Mouse (Mus musculus) lung, embryonic 15.5 days (tissue): ENCODE results near the gene Sp6. TPM values are rescaled to one million over a fixed set of nuclear protein-coding genes. Genes with fewer than 3 reads are reported as not detected.
A peak's percentile ranks its signal among the peaks of the same experiment; 100 is the strongest.

Experiments used
- ATAC-seq: fragments of 200-750 bp; cut with Nextera tagmentation; 2 replicates; pipeline ENCODE4 v1.8.0; 2017; ENCODE audit warnings: moderate number of reproducible peaks, borderline replicate concordance; ENCODE audit not compliant: low FRiP score, low TSS enrichment; ENCODE audit errors: extremely low read depth
- H3K27ac ChIP-seq: fragments of 300-500 bp; sonication (generic); 2 replicates; pipeline ENCODE4 v1.5.1; 2015; ENCODE audit warnings: moderate library complexity, mild to moderate bottlenecking, inconsistent platforms
- H3K27me3 ChIP-seq: fragments of 300-500 bp; sonication (generic); 2 replicates; pipeline ENCODE4 v1.6.1; 2015; ENCODE audit warnings: inconsistent platforms
- H3K36me3 ChIP-seq: fragments of 300-500 bp; sonication (generic); 2 replicates; pipeline ENCODE4 v1.6.1; 2015; ENCODE audit warnings: inconsistent platforms
- H3K4me1 ChIP-seq: fragments of 300-500 bp; sonication (generic); 2 replicates; pipeline ENCODE4 v1.6.1; 2015; ENCODE audit warnings: inconsistent platforms
- H3K4me2 ChIP-seq: fragments of 300-500 bp; sonication (generic); 2 replicates; pipeline ENCODE4 v1.6.1; 2015; ENCODE audit warnings: inconsistent platforms, mild to moderate bottlenecking, moderate library complexity
- H3K4me3 ChIP-seq: fragments of 300-500 bp; sonication (generic); 2 replicates; pipeline ENCODE4 v1.5.1; 2015; ENCODE audit warnings: mild to moderate bottlenecking, inconsistent platforms
- H3K9ac ChIP-seq: fragments of 300-500 bp; sonication (generic); 2 replicates; pipeline ENCODE4 v1.6.1; 2015; ENCODE audit warnings: inconsistent platforms
- H3K9me3 ChIP-seq: fragments of 300-500 bp; sonication (generic); 2 replicates; pipeline ENCODE4 v1.6.1; 2016; ENCODE audit warnings: inconsistent platforms
- WGBS: fragments of 180-500 bp; shearing (Covaris S2); methylation state at CpG from one replicate; pipeline ENCODE4 v1.1.7; 2015; 5-methylcytosine and 5-hydroxymethylcytosine counted together
- polyA plus RNA-seq: library from polyadenylated mRNA; unstranded; fragments of >200 nt; fragmentation: Nextera tagmentation; extraction: Ambion mirVana; gene quantifications from 2 replicates; pipeline ENCODE4 v1.2.1, GENCODE M21; 2015

Sp6 gene
- 0.72 and 0.98 TPM in 2 replicates for polyA plus RNA-seq

DNA sequence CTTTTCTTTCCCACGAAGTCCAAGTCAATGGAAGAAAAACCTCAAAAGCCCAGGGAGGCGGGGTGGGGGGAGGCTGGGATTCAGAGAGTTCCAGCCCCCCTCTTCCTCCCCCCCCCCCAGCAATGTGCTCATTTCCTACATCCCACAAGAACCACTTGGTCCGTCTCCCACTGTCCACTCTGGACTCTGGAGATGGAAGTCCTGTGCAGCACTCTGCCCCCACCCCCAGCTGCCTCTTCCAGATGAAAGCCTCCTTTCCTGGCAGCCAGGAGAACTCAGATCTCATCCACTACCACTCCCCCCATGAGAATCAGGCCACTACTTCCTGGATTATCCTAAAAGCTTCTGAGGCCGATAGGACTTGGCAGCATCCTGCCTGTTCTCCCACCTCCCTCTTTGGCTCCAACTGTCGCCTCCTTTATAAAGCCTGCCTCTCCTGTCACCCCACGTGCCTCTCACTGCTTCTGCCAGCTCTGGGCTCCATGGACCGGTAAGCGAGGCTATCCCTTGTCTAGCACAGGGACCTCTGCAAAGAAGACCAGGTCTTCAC is at the start of gene Sp6:
Gene Sp6, plus strand, starts transcription at position 274 of the 550 bp plus-strand sequence.
- H3K27ac ChIP-seq, result no peak within 1 kb of the TSS
- peaks cover 14% of the 10 kb centered on the region for H3K4me1 ChIP-seq
- H3K9me3 ChIP-seq, result no peaks in the 10 kb centered on the region
- no peak within 1 kb of the TSS; the same call in 1 of the 2 replicates for H3K4me2 ChIP-seq
- no peaks in the 10 kb centered on the region for H3K36me3 ChIP-seq
- peaks cover 78% of the 10 kb centered on the region for H3K27me3 ChIP-seq
- no peak for ATAC-seq
- H3K4me3 ChIP-seq, result no peak within 1 kb of the TSS
- H3K9ac ChIP-seq, result no peak within 1 kb of the TSS
- WGBS, result 14% methylated on average over 8 of the region's 8 CpGs

DNA sequence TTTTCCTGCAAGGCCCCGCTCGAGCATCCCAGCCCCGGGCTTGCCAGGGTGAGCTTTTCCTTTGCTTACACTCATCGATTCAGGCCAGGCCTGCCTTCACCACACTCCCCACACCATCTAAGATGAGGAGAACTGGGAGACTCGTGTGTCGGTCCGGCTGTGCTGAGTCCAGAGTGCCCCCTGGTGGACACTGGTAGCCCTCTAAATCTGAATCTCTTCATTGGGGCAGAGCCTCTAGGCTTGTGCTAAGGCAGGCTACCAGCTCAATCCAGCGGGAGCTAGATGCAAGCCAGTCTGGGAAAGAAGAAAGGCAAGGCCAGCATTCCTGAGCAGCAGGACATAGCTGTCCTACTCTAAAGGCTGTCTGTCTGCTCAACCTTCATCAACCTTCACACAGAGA is 49.6 kb upstream of the Sp6 start:
- WGBS, result 17% methylated on average over 8 of the region's 8 CpGs
- H3K36me3 ChIP-seq, result peaks cover 36% of the 10 kb centered on the region
- no peak overlapping the region for H3K4me2 ChIP-seq
- peaks cover 32% of the 10 kb centered on the region for H3K4me1 ChIP-seq
- H3K4me3 ChIP-seq, result no peak overlapping the region
- H3K9me3 ChIP-seq, result no peaks in the 10 kb centered on the region
- no peaks in the 10 kb centered on the region for H3K27me3 ChIP-seq
- no peak overlapping the region for H3K27ac ChIP-seq
- ATAC-seq, result peak; percentile 72; the same call in 1 of the 2 replicates
- H3K9ac ChIP-seq, result no peak overlapping the region

DNA sequence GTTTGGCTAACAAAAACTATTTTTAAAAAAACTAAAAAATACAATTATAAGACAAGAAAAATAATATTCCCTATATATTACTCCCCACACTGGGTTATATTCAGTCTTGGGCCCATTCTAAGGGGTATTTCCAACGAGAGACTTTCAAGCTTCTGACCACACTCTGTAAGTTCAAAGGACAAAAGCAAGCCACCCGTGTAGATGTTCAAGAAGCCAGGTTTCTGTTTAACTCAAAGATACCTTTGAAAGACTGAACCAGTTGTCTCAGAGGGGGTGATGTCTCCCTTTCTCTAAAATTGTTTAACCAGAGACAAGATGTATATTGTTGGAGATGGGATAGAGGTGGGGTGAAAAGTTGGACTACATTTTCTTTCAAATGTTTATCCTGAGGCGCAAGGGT is 47.0 kb upstream of the Sp6 start:
- Histone ChIP-seq H3K4me1 (peaks cover 58% of the 10 kb centered on the region), H3K36me3 (peaks cover 11% of the 10 kb centered on the region), H3K27ac (no peak overlapping the region), H3K9ac (no peak overlapping the region), H3K4me2 (no peak overlapping the region), H3K4me3 (no peak overlapping the region), H3K9me3 (no peaks in the 10 kb centered on the region), H3K27me3 (no peaks in the 10 kb centered on the region)
- 82% methylated on average over 3 of the region's 3 CpGs for WGBS
- ATAC-seq, result no peak

DNA sequence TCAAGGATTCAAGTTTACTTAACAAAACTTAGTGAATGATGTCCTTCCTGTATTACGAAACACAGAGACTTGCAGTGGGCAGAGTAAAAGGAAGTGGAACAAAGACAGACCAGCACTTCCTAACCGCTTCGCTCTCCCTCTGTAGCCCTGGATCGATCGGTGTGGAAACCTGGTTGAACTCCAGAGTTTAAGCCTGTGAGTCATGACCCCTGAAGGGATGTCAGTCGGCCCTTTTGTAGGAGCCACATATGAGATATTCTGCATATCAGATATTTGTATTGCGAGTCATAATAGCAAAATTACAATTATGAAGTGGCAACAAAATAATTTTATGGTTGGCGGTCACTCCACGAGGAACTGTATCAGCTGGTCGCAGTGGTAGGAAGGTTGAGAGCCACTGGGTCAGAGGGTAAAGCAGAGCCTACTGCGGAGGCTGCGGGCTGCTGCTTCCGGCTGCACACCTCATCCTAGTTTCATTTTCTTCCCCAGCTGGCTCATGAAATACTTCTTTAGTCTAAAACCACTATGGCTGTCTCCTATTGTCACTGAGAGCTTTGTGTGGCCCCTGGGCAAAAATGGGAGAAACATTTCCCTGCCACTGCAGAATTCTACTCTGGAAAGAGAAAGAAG is 46.2 kb upstream of the Sp6 start:
- H3K27me3 ChIP-seq, result no peaks in the 10 kb centered on the region
- H3K27ac ChIP-seq, result peak overlapping the region; percentile 49
- H3K4me2 ChIP-seq, result peak overlapping the region; percentile 33
- peaks cover 61% of the 10 kb centered on the region for H3K4me1 ChIP-seq
- no peak overlapping the region; the same call in 1 of the 2 replicates for H3K9ac ChIP-seq
- H3K9me3 ChIP-seq, result no peaks in the 10 kb centered on the region
- H3K4me3 ChIP-seq, result 0 out of 2 replicates have a peak overlapping the region, but pooled peaks have one; percentile 6
- peaks cover 5% of the 10 kb centered on the region; the same call in 1 of the 2 replicates for H3K36me3 ChIP-seq
- no peak for ATAC-seq
- whole genome bisulfite sequencing, result 65% methylated on average over 13 of the region's 13 CpGs

DNA sequence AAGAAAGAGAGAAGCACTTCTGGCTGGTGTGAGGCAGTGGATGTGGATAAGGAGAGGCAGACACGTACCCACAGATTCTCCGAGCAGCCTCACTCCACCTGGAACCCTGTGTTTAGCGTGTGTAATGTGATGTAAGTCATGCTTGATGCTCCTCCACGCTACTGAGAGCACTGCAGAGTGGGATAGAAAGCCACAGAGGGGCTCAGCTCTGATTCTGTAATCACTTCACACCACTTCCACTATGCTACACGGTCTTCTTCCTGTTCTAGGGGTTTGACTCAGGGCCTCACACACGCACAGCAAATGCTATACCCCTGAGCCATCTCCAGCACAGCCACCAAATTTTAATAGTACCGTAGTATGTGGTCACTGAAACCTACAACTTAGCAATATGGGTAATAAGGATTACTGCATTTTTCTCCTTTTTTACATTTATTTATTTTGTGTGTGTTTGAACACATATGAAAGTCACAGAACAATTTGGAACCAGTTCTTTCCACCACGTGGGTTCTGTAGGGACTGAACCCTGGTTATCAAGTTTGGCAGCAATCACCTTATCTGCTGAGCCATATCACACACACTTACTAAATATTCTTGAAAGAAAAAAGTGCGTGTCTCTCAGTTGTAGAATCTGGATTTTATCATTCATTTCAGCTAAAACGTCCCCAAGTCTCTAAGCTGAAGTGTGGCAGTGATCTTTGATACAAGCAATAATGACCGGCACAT is 45.5 kb upstream of the Sp6 start:
- Histone ChIP-seq H3K4me3 (no peak overlapping the region), H3K27me3 (no peaks in the 10 kb centered on the region), H3K4me2 (peak overlapping the region; percentile 33; the same call in 1 of the 2 replicates), H3K36me3 (no peaks in the 10 kb centered on the region), H3K27ac (peak overlapping the region; percentile 49), H3K9me3 (no peaks in the 10 kb centered on the region), H3K9ac (no peak overlapping the region; the same call in 1 of the 2 replicates), H3K4me1 (peaks cover 61% of the 10 kb centered on the region)
- no peak for ATAC-seq
- WGBS, result 55% methylated on average over 11 of the region's 11 CpGs

DNA sequence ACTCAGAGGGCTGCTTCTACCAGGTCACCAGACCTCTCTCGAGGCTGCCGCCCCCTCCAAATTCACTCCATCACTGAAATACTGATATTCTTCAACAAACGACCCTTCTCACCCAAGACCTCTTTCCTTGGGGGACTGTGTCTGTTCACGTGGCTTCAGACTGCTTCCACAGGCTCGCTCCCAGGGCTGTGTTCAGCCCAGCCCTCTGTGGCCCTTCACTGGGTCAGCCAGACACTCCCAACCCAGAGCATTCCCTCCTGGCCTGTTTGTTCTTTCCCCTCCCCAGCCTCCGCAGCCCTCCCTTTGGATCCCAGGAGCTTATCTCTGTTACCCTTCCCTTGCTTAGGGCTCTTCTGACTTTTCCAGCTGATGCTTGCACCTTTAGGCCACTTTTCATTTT is 44.7 kb upstream of the Sp6 start:
- Histone ChIP-seq H3K4me1 (peaks cover 60% of the 10 kb centered on the region), H3K27ac (peak overlapping the region; percentile 91), H3K9me3 (no peaks in the 10 kb centered on the region), H3K4me3 (no peak overlapping the region), H3K9ac (no peak overlapping the region), H3K27me3 (no peaks in the 10 kb centered on the region), H3K4me2 (no peak overlapping the region), H3K36me3 (no peaks in the 10 kb centered on the region)
- 37% methylated on average over 6 of the region's 6 CpGs for WGBS
- ATAC-seq, result no peak

DNA sequence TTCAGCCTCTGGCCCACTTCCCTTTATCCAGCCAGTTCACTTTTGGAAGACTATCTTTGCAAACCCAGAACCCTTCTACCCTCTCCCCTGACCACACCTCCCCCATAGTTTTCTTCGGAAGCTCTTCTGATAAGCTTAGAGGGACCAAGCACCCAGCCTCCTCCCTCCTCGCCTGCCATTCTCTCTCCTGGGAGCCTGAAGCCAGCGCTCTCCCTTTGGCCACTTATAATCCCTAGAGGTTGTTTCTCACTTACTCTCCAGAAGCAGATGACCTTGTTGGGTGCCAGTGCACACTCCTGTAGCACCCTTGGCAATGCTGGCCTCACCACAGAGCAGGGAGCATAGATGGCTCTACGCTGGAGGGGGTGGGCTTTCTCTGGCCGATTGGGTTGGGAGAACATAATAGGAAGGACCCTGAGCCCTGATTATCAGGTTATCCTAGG is 43.9 kb upstream of the Sp6 start:
- Histone ChIP-seq H3K4me3 (no peak overlapping the region), H3K9me3 (no peaks in the 10 kb centered on the region), H3K27ac (peak overlapping the region; percentile 91), H3K36me3 (no peaks in the 10 kb centered on the region), H3K4me2 (peak overlapping the region; percentile 7; the same call in 1 of the 2 replicates), H3K9ac (no peak overlapping the region), H3K27me3 (no peaks in the 10 kb centered on the region), H3K4me1 (peaks cover 55% of the 10 kb centered on the region)
- WGBS, result 54% methylated on average over 5 of the region's 5 CpGs
- ATAC-seq, result 0 out of 2 replicates have a peak, but pooled peaks have one; percentile 20

DNA sequence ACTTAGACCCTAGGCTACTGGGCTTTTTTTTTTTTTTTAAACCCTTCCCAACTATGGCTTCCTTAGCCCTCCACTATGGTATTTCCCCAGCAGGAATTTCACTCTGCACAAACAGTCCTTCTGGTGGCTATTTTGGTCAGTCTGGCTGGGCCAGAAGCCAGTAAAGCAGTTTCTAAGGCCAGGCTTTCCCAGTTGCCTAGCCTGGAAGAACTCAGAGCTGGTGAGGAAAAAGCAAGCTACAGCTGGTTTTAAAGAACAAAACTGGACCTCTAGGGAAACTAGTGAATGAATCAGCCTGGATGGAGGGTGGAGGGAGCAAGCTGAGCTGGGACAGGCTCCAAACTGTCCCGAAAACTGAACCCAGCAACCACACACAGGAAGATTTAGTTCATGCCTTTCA is 43.4 kb upstream of the Sp6 start:
- H3K9me3 ChIP-seq, result no peaks in the 10 kb centered on the region
- H3K9ac ChIP-seq, result peak overlapping the region; percentile 23; the same call in 1 of the 2 replicates
- WGBS, result 23% methylated on average over 1 of the region's 1 CpGs
- H3K4me2 ChIP-seq, result peak overlapping the region; percentile 7; the same call in 1 of the 2 replicates
- ATAC-seq, result peak; percentile 50; the same call in 1 of the 2 replicates
- no peaks in the 10 kb centered on the region for H3K27me3 ChIP-seq
- H3K36me3 ChIP-seq, result no peaks in the 10 kb centered on the region
- H3K27ac ChIP-seq, result peak overlapping the region; percentile 91
- no peak overlapping the region for H3K4me3 ChIP-seq
- H3K4me1 ChIP-seq, result peaks cover 55% of the 10 kb centered on the region

DNA sequence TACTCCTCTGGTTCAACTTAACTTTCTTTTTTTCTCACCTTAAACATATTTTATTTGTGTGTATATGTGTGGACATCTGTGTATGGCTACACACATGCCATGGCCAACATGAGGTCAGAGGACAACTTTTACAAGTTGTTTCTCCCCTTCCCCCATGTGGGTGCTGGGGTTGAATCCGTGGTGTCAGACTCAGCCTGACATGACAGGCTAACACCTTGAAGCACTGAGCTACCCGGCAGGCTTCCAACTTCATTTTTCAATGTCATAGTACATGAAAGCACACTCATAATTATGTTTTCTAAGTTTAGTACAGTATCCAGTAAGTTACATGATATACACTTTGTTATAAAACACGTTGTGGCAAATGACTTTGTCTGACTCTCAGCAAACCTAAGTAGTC is 42.9 kb upstream of the Sp6 start:
- no peak overlapping the region; the same call in 1 of the 2 replicates for H3K4me2 ChIP-seq
- no peak overlapping the region for H3K4me3 ChIP-seq
- H3K27me3 ChIP-seq, result no peaks in the 10 kb centered on the region
- H3K36me3 ChIP-seq, result no peaks in the 10 kb centered on the region
- H3K4me1 ChIP-seq, result peaks cover 57% of the 10 kb centered on the region
- no peak overlapping the region for H3K9ac ChIP-seq
- no peaks in the 10 kb centered on the region for H3K9me3 ChIP-seq
- ATAC-seq, result no peak
- WGBS, result 33% methylated on average over 3 of the region's 3 CpGs
- H3K27ac ChIP-seq, result peak overlapping the region; percentile 91

DNA sequence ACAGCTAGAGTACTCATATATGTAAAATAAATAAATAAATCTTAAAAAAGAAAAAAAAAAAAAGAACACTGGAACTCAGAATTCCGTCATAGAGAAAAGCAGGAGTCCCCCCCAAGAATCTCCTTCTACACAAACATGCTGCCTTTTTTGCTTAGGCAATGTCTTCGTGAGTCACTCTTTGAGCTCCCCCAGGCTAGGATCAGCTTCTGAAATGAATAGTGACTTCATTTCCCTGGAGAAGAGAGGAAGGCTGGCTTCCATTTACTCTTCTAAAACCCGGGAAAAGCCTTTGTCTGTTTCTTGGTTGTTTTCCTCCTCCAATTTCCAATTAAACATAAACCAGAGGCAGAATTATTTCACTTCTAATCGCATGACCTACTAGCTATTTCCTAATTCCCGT is 40.3 kb upstream of the Sp6 start:
- Histone ChIP-seq H3K27me3 (no peaks in the 10 kb centered on the region), H3K27ac (no peak overlapping the region), H3K9me3 (no peaks in the 10 kb centered on the region), H3K9ac (no peak overlapping the region), H3K4me3 (no peak overlapping the region), H3K36me3 (no peaks in the 10 kb centered on the region), H3K4me2 (no peak overlapping the region), H3K4me1 (peaks cover 54% of the 10 kb centered on the region)
- 85% methylated on average over 5 of the region's 5 CpGs for WGBS
- no peak for ATAC-seq

DNA sequence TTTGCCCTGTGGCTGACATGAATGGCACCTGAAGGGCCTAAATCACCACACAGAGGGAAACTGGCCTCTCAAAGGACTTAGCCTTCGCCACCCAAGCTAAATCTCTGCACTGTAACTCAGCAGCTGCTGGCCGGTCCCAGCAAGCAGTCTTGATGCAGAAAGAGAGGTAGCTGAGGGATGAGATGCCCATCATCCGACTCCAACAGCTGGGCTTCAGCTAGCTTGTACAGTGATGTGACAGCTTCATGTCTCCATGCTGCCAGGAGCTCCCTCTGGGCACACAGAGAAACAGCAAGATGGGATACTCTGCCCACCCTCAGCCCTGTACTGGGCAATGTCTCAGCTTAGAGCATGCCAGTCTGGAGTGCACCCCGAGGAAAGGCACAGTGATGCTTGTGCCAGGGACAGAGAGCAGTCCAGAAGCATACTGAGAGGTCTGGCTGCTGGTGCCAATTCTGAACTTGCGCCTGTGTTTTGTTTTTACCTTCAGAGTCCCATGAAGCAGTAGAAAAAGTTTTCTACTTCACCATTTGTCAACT is 39.7 kb upstream of the Sp6 start:
- H3K27ac ChIP-seq, result no peak overlapping the region
- 91% methylated on average over 5 of the region's 5 CpGs for WGBS
- H3K4me3 ChIP-seq, result no peak overlapping the region
- H3K36me3 ChIP-seq, result no peaks in the 10 kb centered on the region
- no peaks in the 10 kb centered on the region for H3K27me3 ChIP-seq
- no peak for ATAC-seq
- H3K9me3 ChIP-seq, result no peaks in the 10 kb centered on the region
- H3K4me1 ChIP-seq, result peaks cover 53% of the 10 kb centered on the region
- H3K9ac ChIP-seq, result no peak overlapping the region
- no peak overlapping the region for H3K4me2 ChIP-seq
